Mouse (Mus musculus): ENCODE data around the gene Fam20b.
A peak's percentile ranks its signal among the peaks of the same experiment; 100 is the strongest.

Gene Fam20b

DNA sequence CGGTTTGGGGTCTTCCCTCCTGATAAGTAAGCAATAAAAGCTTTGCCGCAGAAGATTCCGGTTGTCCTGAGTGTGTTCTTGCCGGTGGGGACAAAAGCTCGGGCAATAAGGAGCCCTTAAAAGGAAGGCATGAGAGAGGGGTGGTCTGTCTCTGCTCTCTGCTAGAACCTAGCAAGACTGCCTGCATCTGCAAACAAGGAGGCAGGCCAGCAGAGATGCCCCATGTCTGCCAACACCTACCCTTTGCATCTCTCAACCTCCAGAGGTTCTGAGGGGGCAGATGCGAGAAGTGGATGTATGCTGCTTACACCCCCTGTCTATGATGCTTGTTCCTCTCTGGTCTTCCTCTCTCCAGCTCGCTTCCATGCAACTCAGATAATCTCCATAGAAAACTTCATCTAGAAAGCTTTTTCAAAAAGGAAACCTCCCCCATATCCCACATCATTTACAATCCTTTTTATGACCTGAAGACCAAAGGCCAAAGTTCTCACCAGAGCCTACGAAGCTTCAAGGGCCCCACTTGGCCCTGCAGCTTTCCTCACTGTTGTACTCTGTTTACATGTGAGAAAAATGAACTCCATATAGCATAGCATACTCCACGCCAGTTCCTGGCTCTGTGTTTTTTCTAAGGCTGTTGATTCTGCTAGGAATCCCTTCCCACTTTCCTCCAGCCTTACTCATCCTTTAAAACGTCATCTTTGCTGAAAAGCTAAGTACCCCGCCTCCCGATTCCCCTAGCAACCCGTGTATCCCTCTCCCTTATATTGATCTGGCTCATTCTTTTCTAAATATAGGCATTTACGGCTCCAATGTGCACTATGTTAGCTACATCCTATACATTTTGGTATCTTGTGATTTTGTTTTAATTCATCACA is 8.6 kb upstream of the Fam20b start:
- no peak for DNase-seq

DNA sequence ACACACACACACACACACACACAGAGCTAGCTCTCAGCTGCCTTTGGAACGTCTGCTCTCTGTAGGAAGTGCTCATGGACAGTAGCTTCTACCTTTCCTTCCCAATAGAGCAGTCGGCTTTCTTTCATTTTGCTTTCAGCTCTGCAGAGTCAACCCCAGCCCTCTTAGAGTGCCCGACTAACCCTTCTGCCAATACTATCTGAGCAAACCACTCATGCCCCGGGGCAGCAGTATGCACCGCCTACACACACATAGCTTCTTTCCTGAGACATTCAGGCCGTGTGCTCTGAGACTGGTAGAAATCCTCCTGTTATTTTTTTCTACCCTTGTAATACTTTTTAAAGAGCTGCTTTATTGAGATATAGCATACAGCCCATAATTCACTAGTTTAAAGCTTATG is 3.2 kb upstream of the Fam20b start:
- no peak for DNase-seq

DNA sequence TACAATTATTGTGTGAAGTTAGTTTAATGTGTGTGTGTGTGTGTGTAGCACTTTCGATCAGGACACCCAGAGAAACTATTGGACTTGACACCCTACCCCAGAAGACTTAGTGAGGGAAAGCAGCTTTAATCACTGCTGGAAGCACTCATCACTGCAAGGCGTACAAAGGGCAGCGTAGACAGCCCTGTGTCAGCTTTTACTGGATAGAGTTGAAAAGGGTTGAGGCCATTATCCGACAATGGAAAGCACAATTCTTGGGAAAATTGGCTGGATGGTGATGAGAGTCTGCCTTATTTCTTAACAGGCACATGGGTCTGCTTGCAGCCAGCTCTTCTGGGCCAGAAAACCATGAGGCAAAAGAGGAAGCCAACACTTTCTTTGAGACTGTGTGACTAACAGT is 1.2 kb upstream of the Fam20b start:
- peak; percentile 2 for DNase-seq

DNA sequence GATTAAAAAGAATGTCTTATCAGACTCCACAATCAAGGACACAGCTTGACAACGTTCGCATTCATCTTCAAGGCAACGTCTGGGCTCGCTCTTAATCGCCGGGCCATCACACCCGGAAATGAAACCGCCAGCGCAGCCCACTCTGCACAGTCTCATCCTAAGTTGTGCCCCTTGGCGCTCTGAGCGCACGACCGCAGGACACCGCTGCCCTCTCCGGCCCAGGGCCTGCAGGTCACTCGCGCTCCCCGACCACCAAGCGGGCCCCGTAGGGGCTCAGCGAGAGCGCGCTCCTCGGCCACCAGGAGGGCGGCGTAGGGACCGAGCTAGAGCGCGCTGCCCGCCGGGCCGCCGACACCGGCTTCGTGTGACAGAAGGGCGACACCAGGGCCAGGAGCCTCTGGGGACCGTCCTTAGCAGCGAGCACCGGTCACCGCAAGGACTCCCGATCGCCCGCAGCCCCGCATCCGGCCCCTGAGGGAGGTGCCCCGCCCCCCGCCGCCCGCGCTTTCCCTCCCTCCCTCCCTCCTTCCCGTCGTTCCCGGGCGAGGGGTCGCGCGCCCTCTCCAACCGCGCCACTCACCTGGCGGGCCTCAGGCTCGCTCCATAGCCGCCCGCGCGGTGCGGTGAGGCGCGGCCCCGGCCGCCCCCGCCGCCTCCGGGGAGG is 468 bp downstream of the Fam20b start:
- DNase-seq: peak; percentile 58

DNA sequence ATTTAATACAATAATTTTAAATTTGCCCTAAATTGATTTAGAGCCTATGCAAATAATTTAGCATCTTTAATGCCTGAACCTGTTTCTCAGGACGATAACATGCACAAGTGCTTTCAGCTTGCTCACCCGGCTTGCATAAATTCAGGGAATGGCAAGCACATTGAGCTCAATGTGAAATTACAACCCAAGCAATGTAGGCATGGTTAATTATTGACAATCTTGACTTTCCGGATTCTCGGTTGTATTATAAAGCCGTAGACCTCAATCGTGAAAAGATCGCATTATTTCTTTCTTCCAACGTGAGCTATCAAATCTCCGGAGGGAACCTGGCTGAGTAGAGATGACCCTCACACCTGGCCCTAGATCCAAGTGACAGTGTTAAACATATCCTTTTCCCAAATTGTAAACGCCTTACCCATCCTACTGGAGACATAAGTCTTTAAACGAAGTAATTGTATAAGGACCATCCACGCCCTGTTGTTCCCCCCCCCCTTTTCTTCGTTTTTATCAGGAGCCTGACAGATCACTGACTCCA is 1.1 kb downstream of the Fam20b start:
- DNase-seq: peak; percentile 43

DNA sequence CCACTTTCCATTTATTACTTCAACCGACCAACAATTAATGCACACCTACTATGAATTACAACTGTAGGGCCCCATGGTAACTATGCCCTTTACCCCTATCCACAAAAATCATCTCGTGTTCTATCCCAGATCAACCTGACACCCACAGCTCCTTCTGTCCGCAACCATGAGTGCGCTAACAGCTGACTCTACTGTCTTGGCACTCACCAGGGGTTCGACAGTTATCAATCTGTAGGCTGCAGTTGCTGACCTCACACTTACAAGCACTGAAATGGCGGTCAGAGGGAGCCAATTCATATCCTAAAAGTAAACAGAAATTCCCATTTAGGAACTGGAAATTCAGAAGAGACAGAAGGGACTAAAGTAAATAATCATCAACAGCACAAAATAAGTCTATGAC is 2.2 kb downstream of the Fam20b start:
- DNase-seq: no peak

DNA sequence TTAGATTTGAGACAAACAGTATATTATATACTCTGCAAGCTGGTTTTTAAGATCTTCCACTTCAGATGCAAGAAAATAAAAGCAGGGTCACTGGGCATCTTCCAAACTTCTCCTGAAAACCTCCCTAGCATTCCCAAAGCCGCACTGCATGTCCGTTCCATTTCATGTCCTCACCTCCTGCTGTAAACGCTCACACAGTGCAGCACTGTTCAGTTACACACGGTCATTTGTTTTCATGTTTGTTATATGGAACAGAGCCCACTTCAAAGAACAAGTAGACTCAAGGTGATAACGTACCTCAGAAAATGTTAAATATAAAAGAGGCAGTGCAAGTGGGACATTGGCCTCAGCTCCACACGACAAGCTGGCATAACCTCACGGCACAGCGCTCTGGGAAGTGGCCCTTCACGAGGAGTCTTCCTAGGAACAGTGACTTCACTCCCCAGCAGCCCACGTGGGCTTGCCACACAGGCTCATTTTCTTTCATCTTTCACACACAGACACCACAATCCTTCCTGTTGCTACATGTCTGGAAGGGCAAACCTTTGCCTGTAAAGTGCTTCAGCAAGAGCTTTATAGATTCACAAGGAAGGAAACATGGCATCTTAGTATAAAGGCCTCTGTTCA is 8.3 kb downstream of the Fam20b start:
- peak; percentile 26 for DNase-seq

DNA sequence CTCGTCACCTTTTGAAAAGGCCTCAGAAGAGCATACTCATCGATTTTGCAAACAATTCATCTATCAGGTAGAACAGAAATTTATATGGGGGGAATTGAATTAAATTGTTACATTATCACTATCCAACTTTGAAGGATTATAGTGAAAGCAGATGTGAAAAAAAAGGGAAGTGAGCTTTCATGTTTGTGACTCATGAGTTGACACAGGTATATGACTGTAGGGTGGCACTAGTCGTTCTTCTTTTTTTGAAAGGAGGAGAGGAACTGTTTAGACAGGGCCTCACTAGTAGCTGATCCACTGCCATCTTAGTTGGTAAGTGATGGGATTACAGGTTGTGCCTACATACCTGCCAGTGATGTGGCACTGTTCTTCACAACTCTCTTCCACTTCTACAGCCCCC is 10.2 kb downstream of the Fam20b start:
- DNase-seq: no peak

DNA sequence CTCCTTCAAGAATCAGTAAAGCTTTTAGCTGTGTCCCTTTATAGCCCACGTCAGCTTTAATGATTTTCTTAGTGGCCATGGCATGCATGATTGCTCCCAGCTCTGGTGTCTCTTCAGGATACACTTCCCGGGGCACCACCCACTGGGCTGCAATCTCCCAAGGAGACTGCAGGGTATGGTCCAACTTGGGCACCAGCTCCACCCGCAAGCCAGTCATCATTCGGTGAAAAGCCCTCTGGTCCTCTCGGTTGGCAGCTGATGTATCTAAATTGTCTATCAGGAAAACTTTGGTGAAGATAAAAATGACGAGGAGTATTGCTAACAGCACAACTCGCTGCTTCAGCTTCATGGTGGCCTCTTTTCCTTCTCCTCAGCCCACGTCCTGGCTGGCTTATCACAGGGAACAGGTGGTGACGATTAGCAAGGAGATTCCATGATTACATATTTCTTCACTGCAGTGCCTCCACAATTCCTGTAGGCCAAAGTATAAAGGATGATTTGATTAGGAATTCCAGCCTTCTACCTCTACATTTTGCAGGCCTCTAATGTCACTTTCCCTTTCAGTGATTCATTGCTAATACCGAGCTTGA is 13.1 kb downstream of the Fam20b start:
- DNase-seq: no peak

DNA sequence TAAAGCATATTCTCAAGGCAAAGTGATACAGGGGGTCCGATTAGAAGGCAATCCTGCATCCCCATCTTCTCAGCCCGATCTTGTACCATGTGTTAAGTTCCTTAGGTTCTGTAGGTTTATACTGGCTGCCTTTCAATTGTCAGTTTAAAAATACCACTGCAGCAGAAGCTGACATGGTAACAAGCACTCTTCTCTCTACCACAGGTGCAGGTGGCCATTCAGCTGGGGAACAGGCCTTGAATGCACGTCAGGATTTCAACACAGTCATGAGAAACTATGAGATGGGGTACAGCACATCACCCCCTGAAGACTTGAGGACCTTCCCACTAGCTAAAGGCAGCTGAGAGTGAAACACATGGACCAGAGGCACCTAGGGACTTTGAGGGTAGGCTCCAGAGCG is 15.4 kb downstream of the Fam20b start:
- DNase-seq: no peak

DNA sequence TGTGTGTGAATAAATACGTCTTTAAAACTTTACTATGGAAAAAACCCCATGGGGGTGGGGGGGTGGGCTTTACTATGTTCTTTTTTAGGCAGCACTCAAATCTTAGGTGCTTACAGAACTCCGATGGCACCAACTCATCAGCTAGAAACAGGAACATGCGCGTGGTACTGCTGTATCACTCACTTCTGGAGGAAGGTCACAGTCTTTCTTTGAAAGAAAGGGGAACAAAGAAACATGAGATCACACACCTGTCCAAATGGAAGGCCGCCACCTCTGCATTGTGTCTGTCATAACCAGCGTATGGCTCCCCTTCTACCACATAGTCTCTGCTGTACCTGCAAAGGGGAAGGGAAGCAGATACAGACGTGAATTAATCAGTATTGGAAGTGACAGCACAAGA is 16.7 kb downstream of the Fam20b start:
- DNase-seq: no peak

DNA sequence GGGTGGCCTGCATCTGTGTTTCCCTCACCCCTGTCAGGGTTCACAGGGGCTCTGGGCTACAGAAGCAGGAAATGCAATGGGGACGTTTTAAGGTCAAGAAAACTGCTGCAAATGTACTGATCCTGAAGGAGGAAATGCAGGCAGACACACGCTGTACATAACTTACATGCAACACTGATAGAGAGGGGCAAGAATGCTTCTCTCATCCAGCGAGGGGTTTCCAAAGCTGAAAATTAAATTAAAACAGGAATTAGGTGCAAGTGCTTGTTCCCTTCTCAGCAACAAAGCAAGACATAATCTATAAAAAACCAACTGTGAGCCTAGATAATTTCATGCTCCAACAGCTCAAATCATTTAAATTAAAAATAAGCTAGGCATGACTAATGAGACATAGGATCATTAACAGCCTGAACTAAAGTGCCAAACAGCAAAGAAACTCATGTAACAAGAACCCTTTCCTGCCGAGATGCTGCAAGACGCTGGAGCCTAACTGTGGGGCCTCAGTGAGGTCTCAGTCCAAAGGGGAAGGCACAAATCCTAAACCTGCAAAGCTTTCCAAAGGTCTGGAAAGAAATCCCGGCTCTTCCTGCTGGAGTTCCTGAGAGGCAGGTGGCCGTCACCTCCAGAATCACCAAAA is 32.7 kb downstream of the Fam20b start:
- DNase-seq: no peak

DNA sequence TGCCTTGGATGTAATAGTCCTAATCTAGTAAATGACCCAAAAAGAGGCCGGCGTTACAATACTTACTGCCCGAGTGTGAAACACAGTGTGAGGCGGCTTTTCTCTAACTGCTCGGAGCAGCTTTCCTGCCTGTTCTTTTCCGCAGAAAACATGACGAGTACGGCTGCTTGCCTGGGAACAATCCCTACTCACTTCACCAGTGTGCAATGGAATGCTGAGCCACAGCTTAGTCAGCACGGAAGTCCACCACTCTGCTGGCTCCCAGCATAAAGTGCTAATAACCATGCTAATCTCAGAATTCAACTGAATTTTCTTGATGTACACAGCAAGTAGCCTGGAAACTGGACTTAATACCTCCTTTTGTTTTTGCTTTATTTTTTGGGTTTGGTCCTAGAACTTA is 39.3 kb downstream of the Fam20b start:
- no peak for DNase-seq

DNA sequence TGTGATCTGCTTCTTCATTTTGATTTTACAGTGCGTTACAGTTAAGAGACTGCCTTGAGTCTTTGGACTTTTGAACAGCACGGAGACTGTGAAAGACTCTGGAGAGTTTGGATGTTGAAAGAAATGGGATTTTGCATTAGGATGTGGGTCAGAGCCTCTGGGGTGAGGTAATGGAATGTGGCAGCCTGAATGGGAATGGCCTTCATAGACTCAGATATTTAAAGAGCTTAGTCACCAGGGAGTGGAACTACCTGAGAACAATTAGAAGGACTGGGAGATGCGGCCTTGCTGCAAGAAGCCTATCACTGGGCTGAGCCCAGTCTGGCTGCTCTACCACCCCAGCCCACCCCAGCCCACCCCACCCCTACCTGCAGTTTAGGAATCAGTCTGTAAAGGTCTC is 41.7 kb downstream of the Fam20b start:
- no peak for DNase-seq

DNA sequence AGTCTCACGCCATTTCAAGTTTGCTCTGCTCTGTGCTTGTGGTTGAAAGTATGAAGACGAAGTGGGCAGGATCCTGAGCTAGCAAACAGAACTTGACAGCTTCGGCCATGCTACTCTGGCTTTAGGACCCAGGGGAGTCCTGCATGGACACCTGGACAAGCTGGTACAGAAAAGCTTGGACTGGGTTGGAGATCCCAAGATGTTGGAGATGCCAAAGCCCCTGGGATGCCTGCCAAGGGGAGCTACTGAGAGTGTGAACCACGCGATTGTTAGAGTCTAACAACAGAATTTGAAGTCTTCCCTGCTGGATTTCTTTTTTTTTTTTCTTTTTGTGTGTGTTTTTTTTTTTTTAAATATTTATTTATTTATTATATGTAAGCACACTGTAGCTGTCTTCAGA is 42.3 kb downstream of the Fam20b start:
- DNase-seq: no peak

DNA sequence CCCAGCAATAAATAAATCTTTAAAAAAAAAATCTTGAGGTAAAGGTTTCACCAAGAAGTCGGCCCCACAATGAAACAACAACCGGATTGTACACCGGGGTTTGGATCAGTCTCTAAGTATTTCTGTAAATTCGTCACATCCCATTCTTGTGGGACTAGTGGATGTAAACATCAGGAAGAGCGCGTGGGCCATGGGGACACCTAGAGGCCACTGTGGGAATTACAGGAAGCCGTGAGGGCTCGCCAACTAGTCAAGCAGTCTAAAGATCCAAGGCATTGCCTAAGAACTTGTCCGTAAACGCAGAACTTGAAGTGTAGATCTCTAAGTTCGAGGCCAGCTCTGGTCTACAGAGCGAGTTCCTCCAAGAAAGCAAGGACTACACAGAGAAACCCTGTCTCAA is 42.7 kb downstream of the Fam20b start:
- DNase-seq: peak; percentile 85

DNA sequence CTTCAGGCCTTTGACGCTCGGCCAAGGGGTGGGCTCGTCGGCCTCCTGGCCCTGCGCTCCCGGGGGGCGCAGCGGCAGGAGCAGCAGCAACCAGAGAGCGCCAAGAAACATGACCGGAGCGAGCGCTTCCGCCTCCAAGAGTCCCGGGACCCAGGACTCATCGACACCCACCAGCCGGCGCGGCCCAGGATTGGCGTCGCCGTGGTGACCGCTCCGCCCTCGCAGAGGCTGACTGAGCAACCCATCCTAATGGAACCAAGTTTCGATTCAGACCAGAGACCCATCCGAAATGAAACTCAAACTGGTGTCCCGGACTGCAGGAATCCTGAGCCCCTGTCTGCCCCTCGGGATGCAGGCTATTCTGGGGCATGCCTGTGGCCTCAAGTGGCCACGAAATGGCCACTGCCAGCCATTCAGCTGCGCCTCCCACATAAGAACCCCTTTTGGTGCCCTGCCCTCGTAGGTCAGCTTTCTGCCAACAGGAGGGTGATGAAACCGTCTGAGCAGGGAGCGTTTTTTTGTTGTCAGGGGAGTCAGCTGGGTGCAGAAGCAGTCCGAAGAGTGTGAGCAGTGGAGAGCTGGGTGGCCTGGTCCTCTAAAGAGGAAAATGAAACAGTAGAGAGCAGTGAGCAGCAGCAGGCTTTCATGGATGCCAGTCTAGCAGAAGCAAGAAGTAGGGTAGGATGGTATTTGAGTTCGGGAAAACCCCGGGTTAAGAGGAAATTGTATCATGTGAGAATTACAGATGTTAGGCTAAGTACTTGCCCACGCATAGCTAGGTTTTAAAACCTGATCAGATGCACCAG is 44.5 kb downstream of the Fam20b start, which contains the start of gene Tor3a:
Gene Tor3a (minus strand): TSS at position 162 of the 806 bp plus-strand sequence.
- DNase-seq: peak; percentile 92

DNA sequence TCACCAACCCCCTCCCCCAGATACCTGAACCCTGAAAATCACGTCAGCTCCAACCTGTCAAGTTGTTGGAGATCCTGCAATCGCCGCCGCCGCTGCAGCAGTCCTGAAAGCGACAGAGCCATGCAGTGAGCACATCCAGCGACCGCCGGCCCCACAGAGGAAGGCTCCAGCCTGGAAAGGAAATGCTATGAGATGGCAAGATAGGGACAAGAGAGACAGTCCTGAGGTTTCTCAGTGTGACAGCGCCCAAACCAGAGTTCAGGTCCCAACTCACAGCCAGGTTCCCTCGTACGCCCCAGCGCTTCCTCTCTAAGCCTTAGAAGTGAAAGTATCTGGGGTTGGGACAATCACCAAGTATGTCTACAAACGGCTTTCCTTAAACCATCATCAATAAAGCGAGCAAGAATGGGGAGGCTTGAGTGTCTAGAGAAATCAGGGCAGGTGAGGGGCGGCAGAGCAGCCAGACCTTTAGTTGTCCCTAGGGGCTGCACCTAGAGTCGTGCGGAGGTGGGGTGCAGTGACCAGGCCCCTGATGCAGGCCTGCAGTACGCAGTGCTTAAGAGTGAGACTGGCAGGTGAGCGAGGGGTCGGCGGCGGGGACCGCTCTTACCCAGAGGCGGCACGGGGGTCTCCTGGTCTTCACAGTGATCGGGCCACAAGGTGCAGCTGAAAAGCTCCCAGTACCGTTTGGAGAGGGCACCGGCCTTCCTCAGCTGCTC is 45.3 kb downstream of the Fam20b start:
- peak; percentile 60 for DNase-seq

DNA sequence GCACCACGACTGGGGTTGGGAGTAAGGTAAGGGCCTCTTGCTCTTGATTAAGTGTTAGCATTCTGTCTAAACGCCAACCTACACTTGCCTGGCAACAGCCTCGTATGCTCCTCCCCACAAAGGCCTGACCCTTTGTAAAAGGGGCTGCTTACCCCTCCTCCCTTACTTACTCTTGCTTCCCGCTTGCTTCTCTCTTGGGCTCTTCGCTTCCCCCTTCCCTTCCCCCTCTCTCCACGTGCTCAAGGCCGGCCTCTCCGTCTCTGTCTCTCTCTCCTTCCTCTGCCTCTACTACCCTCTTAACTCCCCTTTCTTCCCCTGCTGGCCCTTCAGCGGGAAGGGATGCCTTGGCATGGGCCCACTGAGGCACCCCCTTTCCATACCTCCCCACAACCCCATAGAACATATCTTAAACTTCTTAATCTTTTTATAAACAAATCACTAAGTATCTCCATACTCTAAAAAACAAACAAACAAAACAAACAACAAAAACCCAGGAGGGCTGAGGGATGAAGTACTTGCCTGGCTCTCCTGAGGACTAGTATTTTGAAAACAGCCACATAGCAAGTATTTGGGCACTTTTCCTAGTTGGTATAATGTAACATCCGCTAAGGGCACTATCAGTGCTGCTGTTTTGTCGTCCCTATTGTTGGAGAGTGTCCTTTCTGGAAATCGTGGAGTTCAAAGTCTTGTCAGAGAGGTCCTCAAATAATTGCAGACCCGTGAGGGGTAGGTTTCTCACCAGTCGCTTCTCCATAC is 46.0 kb downstream of the Fam20b start:
- peak; percentile 68 for DNase-seq

DNA sequence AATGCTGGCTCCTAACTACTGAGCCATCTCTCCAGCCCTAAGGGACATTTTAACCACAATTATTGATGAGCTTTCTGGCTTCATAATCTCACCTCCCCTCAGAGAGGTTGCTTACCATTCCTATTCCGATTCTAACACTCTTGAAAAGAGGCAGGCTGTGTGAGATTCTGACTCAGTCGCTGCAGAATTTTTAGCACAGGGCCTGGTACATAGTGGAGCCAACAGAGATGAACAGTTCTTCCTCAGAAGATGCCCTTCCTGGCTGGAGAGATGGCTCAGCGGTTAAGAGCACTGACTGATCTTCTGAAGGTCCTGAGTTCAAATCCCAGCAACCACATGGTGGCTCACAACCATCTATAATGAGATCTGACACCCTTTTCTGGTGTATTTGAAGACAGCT is 47.0 kb downstream of the Fam20b start:
- no peak for DNase-seq
